Mouse (Mus musculus) retina, adult 2 months (tissue): ENCODE measurements around the gene Isg20.

Source experiments
- DNase-seq: peaks from one replicate; pipeline ENCODE4 v3.0.0-alpha.2; 2012; ENCODE audit warnings: low read depth, low spot score

Gene Isg20

GRCm38 (mm10) chr7:78903174-78903870, 9.9 kb upstream of the Isg20 start:
- DNase-seq: no peak

- no peak for DNase-seq
Measured at GRCm38 (mm10) chr7:78904175-78904574, 9.0 kb upstream of the Isg20 start.

GRCm38 (mm10) chr7:78909026-78909425, 4.2 kb upstream of the Isg20 start:
- DNase-seq: no peak

- no peak for DNase-seq
Measured at GRCm38 (mm10) chr7:78910336-78911098, 2.7 kb upstream of the Isg20 start.

- DNase-seq: no peak
Measured at GRCm38 (mm10) chr7:78911209-78911608, 2.0 kb upstream of the Isg20 start.

GRCm38 (mm10) chr7:78912253-78912973, 811 bp upstream of the Isg20 start:
- DNase-seq: no peak

GRCm38 (mm10) chr7:78913649-78914544, 673 bp downstream of the Isg20 start:
- no peak for DNase-seq

GRCm38 (mm10) chr7:78914545-78914845, 1.3 kb downstream of the Isg20 start:
- DNase-seq: no peak

- DNase-seq: no peak
Measured at GRCm38 (mm10) chr7:78914896-78915510, 1.8 kb downstream of the Isg20 start.

GRCm38 (mm10) chr7:78918686-78919085, 5.5 kb downstream of the Isg20 start:
- no peak for DNase-seq

GRCm38 (mm10) chr7:78922506-78922905, 9.3 kb downstream of the Isg20 start:
- DNase-seq: no peak

GRCm38 (mm10) chr7:78924300-78924699, 11.1 kb downstream of the Isg20 start:
- DNase-seq: peak; percentile 47

GRCm38 (mm10) chr7:78924796-78925195, 11.6 kb downstream of the Isg20 start:
- DNase-seq: no peak

- no peak for DNase-seq
Measured at GRCm38 (mm10) chr7:78925680-78926079, 12.5 kb downstream of the Isg20 start.

- DNase-seq: no peak
Measured at GRCm38 (mm10) chr7:78926156-78926555, 12.9 kb downstream of the Isg20 start.

GRCm38 (mm10) chr7:78927266-78927665, 14.0 kb downstream of the Isg20 start:
- no peak for DNase-seq

GRCm38 (mm10) chr7:78938957-78939602, 25.9 kb downstream of the Isg20 start:
- no peak for DNase-seq

GRCm38 (mm10) chr7:78940971-78941370, 27.7 kb downstream of the Isg20 start:
- no peak for DNase-seq

GRCm38 (mm10) chr7:78942544-78942943, 29.3 kb downstream of the Isg20 start:
- DNase-seq: no peak

GRCm38 (mm10) chr7:78953886-78954572, 40.8 kb downstream of the Isg20 start:
- no peak for DNase-seq
